Mouse (Mus musculus) spleen, adult 2 months (tissue): ENCODE data around the gene Gm10271.

Experiments
- CTCF ChIP-seq: fragments of 200-500 bp; IDR thresholded peaks from 2 replicates; pipeline ENCODE4 v1.5.1; 2011; ENCODE audit warnings: mild to moderate bottlenecking, inconsistent platforms; ENCODE audit not compliant: insufficient read depth, insufficient read length, insufficient replicate concordance; ENCODE audit errors: extremely low read depth
- POLR2A ChIP-seq: fragments of 200-500 bp; IDR thresholded peaks from 2 replicates; pipeline ENCODE4 v1.6.1; 2011; ENCODE audit warnings: low read depth, low read length, inconsistent platforms

GRCm38 (mm10) chr10:116966065-116966464 lies 6.3 kb downstream of the Gm10271 start:
- TF ChIP-seq POLR2A (no peak), CTCF (no peak)
